Mouse (Mus musculus) C2C12 (cell line): Measurements from ENCODE around the gene Car11.

Experiments used
- CEBPB ChIP-seq: IDR thresholded peaks from one replicate; pipeline ENCODE4 v1.6.1; 2011; ENCODE audit warnings: low read depth, mild to moderate bottlenecking, control low read depth, moderate library complexity
- CTCF ChIP-seq: IDR thresholded peaks from one replicate; pipeline ENCODE4 v1.5.1; 2011; ENCODE audit not compliant: control insufficient read depth, insufficient read depth, insufficient read length
- FOSL1 ChIP-seq: IDR thresholded peaks from one replicate; pipeline ENCODE4 v1.8.0; 2011; ENCODE audit warnings: mild to moderate bottlenecking, low read length; ENCODE audit not compliant: poor library complexity, insufficient read depth, severe bottlenecking
- MAX ChIP-seq: IDR thresholded peaks from one replicate; pipeline ENCODE4 v1.6.1; 2011; ENCODE audit warnings: mild to moderate bottlenecking, control low read depth
- MYOD1 ChIP-seq: IDR thresholded peaks from one replicate; pipeline ENCODE4 v1.6.1; 2011; ENCODE audit warnings: low read depth; ENCODE audit not compliant: control insufficient read depth, insufficient read length
- USF1 ChIP-seq: IDR thresholded peaks from one replicate; pipeline ENCODE4 v1.6.1; 2011; ENCODE audit warnings: low read depth, mild to moderate bottlenecking, control low read depth, moderate library complexity

DNA sequence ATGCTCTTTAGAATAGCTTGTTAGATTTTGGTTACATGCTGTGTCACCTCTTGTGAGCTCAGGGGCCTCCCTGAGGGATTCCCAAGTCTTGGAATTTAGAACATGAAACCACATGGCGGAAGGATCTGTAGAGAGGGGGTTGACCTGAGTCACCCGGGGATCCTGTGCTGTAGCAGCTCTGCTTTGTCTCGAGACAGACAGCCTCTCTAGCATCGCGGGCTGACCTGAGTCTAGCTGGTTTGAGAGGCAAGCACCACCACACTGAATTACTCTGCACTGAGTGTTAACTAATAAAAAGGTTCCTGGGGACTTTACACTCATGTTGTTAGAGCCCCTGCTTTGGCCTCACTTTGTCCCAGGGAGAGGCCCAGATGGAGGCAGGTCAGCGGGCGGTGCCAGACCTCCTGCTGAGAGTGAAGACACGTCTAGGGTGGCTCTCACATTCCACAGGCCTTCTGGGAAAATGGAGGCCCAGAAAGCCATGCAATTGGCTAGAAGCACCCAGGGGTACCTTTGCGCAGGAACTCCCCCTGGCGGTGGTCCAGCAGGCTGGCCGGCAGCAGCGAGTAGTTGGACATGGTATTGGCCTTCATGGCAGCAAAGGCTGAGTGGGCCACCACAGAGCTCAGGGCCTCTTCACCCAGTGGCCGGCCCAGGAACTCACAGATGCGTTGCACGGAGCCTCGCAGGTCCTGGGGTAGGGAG is 31.2 kb downstream of the Car11 start:
- no peak for TF ChIP-seq FOSL1
- peak; percentile 62 for TF ChIP-seq CTCF
- TF ChIP-seq MAX, result no peak
- TF ChIP-seq CEBPB, result no peak
- no peak for TF ChIP-seq MYOD1
- no peak for TF ChIP-seq USF1
